Mouse (Mus musculus): ENCODE data around the gene Spag5.

GRCm38 (mm10) chr11:78294585-78294984 lies 6.7 kb upstream of the Spag5 start:
- TF ChIP-seq CTCF (IDR thresholded peaks at IDR 0.05; ENCODE audit: low read depth, low read length), result no peak
- no peak for TF ChIP-seq EP300 (IDR thresholded peaks at IDR 0.05; ENCODE audit: insufficient read depth, low read depth, low read length)
- TF ChIP-seq POLR2A (IDR thresholded peaks at IDR 0.05; ENCODE audit: insufficient read depth, low read length), result no peak

Data from ES-Bruce4 (cell line).